Mouse (Mus musculus) induced T-regulatory cell, adult 2 months (primary cell): ENCODE measurements at regions not wholly inside any gene's neighbourhood (a gene's known extent, or its start where the extent isn't known, plus 50 kb on each side); places are given as distances from the start of the nearest gene placed in this dataset.

Experiments used
- DNase-seq: peaks from one replicate; pipeline ENCODE4 v3.0.0-alpha.2; 2012; ENCODE audit warnings: low read depth

GRCm38 (mm10) chr6:107375274-107375673 is 154.3 kb upstream of the Lrrn1 start:
- no peak for DNase-seq

- no peak for DNase-seq
Observed at GRCm38 (mm10) chr6:107378489-107378888, 151.1 kb upstream of the Lrrn1 start.

GRCm38 (mm10) chr6:107380621-107381020 is 148.9 kb upstream of the Lrrn1 start:
- DNase-seq, result no peak

- no peak for DNase-seq
Observed at GRCm38 (mm10) chr6:107386094-107386678, 143.4 kb upstream of the Lrrn1 start.

GRCm38 (mm10) chr6:107389892-107390291 is 139.7 kb upstream of the Lrrn1 start:
- no peak for DNase-seq

- DNase-seq, result no peak
Observed at GRCm38 (mm10) chr6:107394611-107395010, 135.0 kb upstream of the Lrrn1 start.

- peak; percentile 3 for DNase-seq
Observed at GRCm38 (mm10) chr6:107415766-107416165, 113.8 kb upstream of the Lrrn1 start.

GRCm38 (mm10) chr6:107422091-107422490 is 107.5 kb upstream of the Lrrn1 start:
- DNase-seq, result no peak

- DNase-seq, result no peak
Observed at GRCm38 (mm10) chr6:107426529-107426928, 103.0 kb upstream of the Lrrn1 start.

GRCm38 (mm10) chr6:107431033-107431432 is 98.5 kb upstream of the Lrrn1 start:
- no peak for DNase-seq

GRCm38 (mm10) chr6:107442058-107442457 is 87.5 kb upstream of the Lrrn1 start:
- DNase-seq, result no peak

GRCm38 (mm10) chr6:107444336-107444735 is 85.2 kb upstream of the Lrrn1 start:
- DNase-seq, result no peak

- DNase-seq, result no peak
Observed at GRCm38 (mm10) chr6:107459220-107459619, 70.3 kb upstream of the Lrrn1 start.

GRCm38 (mm10) chr6:107462440-107462839 is 67.1 kb upstream of the Lrrn1 start:
- DNase-seq, result no peak

GRCm38 (mm10) chr6:107473395-107473794 is 56.2 kb upstream of the Lrrn1 start:
- no peak for DNase-seq

- DNase-seq, result no peak
Observed at GRCm38 (mm10) chr6:107474125-107474524, 55.4 kb upstream of the Lrrn1 start.
